Mouse (Mus musculus): ENCODE data around the gene Lamc3. TPM values are rescaled to one million over a fixed set of nuclear protein-coding genes. Genes with fewer than 3 reads are reported as not detected.

Gene Lamc3
- polyA plus RNA-seq, 1 experiment from 2014 or later, result 0.02 TPM

DNA sequence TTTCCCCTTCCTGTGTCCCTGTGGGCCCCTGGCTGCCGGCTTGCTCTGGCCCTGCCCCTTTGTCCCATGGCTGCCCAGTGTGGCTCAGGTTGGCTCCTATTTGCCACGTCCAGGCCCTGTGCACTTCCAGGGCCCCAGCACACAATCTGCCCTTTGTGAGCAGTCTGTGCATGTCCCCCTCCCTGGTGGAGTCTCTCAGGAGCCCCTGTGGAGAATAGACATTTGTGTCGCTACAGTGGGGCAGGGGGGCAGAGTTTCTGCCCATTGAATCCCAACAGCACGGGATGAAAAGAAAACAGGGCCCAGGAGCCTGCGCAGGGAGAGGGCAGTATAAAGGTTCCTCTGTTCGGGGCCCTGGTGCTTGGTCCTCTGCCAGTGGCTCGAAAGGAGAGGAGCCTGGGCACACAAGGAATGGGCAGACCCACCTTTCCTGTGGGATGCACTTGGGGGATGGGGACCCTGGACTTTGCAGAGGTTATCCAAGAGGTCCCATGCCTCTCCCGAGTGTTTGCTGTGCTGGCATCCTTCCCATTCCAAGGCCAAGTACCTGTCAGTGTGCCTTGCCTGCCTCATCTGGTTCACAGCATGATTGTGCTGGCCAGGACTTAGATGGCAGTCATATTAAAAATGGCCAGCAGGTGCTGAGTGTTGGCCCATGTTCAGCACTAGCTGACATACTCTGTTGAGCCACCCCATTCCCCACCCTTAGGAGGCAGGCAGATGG is 75.6 kb downstream of the Lamc3 start:
- no peak overlapping the region for H3K9ac ChIP-seq (replicated peaks)
- H3K4me1 ChIP-seq (ENCODE audit: insufficient read depth), result peaks cover 2% of the 10 kb centered on the region; the same call in 1 of the 2 replicates
- ATAC-seq (peak; percentile 44; the same call in 1 of the 2 replicates), DNase-seq (no peak)
- H3K27me3 ChIP-seq (ENCODE audit: insufficient read depth, low read length), result no peaks in the 10 kb centered on the region
- no peaks in the 10 kb centered on the region for H3K36me3 ChIP-seq (replicated peaks; ENCODE audit: insufficient read depth, low read length)
- H3K4me3 ChIP-seq (ENCODE audit: low read depth, low read length), result no peak overlapping the region
- no peak overlapping the region for H3K27ac ChIP-seq (ENCODE audit: low read depth)
- H3K4me2 ChIP-seq (ENCODE audit: low read depth, low read length), result no peak overlapping the region
- H3K9me3 ChIP-seq (ENCODE audit: low read length), result no peaks in the 10 kb centered on the region
- peak; percentile 28 for TF ChIP-seq CTCF (IDR thresholded peaks at IDR 0.05; ENCODE audit: low read depth)
- no peak for TF ChIP-seq EP300 (IDR thresholded peaks at IDR 0.05; ENCODE audit: low read depth)
- 64% methylated on average over 8 of the region's 8 CpGs for WGBS (ENCODE audit: insufficient replicate concordance)

DNA sequence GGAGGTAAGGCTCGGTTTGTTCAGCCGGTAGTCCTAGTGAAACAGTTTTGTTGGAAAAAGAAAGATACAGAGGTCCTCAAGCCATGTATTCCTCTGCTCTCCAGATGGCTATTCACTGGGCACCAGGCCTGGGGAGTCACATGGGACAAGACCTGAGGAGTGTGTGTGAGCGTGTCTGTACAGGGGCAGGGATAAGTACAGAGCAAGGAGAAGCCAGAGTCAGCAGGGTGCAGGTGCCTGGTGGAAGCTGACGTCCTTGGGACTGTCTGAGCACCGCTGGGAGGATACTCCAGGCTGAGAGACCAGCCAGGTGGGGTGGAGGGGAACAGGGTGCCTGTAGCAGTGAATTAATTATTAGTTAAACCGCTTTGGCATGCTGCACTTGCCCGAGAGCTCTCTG is 76.4 kb downstream of the Lamc3 start:
- no peaks in the 10 kb centered on the region for H3K27me3 ChIP-seq (ENCODE audit: insufficient read depth, low read length)
- no peak overlapping the region for H3K4me2 ChIP-seq (ENCODE audit: low read depth, low read length)
- H3K9ac ChIP-seq (replicated peaks), result no peak overlapping the region
- ATAC-seq, result no peak
- no peaks in the 10 kb centered on the region for H3K9me3 ChIP-seq (ENCODE audit: low read length)
- whole genome bisulfite sequencing (ENCODE audit: insufficient replicate concordance), result 82% methylated on average over 7 of the region's 7 CpGs
- H3K27ac ChIP-seq (ENCODE audit: low read depth), result no peak overlapping the region
- H3K4me3 ChIP-seq (ENCODE audit: low read depth, low read length), result no peak overlapping the region
- DNase-seq, result no peak
- no peaks in the 10 kb centered on the region for H3K36me3 ChIP-seq (replicated peaks; ENCODE audit: insufficient read depth, low read length)
- H3K4me1 ChIP-seq (ENCODE audit: insufficient read depth), result peaks cover 2% of the 10 kb centered on the region; the same call in 1 of the 2 replicates
- TF ChIP-seq EP300 (IDR thresholded peaks at IDR 0.05; ENCODE audit: low read depth), result no peak
- TF ChIP-seq CTCF (IDR thresholded peaks at IDR 0.05; ENCODE audit: low read depth), result no peak

DNA sequence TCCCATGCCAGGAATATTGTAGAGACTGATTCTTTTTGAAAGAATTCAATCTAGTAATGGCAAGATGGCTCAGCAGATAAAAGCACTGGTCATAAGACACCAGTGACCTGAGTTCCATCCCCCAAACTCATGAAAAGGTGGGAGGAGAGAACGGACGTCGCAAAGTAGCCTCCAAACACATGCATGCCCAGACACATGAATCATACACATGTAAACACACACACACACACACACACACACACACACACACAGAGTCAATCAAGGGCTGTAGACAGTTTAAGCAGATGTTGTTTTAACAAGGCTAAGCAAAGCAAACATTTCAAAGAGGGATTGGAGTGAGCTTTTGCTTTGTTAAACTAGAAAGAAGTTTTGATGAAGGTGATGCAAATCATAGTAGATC is 77.1 kb downstream of the Lamc3 start:
- Histone ChIP-seq H3K36me3 (replicated peaks; ENCODE audit: insufficient read depth, low read length) (no peaks in the 10 kb centered on the region), H3K27ac (ENCODE audit: low read depth) (no peak overlapping the region), H3K4me2 (ENCODE audit: low read depth, low read length) (no peak overlapping the region), H3K9me3 (ENCODE audit: low read length) (no peaks in the 10 kb centered on the region), H3K4me3 (ENCODE audit: low read depth, low read length) (no peak overlapping the region), H3K9ac (replicated peaks) (no peak overlapping the region), H3K4me1 (ENCODE audit: insufficient read depth) (peaks cover 2% of the 10 kb centered on the region; the same call in 1 of the 2 replicates), H3K27me3 (ENCODE audit: insufficient read depth, low read length) (no peaks in the 10 kb centered on the region)
- WGBS (ENCODE audit: insufficient replicate concordance), result 85% methylated on average over 3 of the region's 3 CpGs
- no peak for TF ChIP-seq CTCF (IDR thresholded peaks at IDR 0.05; ENCODE audit: low read depth)
- no peak for TF ChIP-seq EP300 (IDR thresholded peaks at IDR 0.05; ENCODE audit: low read depth)
- DNase-seq, result no peak
- ATAC-seq, result no peak

DNA sequence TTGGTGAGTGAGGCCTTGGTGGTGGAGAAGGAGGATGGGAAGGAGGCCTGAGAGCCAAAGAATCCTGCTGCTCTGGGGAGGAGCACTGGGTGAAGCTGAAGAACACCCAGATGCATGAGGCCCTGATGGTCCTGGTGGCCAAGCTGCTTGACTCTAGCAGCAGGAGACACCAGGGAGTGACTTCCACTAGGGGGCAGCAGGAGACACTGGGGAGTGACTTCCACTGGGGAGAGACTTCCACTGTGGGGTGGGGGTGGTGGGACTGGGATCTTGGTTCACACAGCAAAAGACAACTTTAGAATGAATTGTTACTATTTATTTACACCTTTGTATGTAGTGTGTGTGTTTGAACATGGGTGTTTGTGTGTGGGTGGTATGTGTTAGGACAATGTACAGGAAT is 78.0 kb downstream of the Lamc3 start:
- DNase-seq (peak; percentile 72), ATAC-seq (no peak)
- Histone ChIP-seq H3K4me1 (ENCODE audit: insufficient read depth) (peaks cover 2% of the 10 kb centered on the region; the same call in 1 of the 2 replicates), H3K9ac (replicated peaks) (no peak overlapping the region), H3K4me2 (ENCODE audit: low read depth, low read length) (no peak overlapping the region), H3K27ac (ENCODE audit: low read depth) (no peak overlapping the region), H3K36me3 (replicated peaks; ENCODE audit: insufficient read depth, low read length) (no peaks in the 10 kb centered on the region), H3K27me3 (ENCODE audit: insufficient read depth, low read length) (no peaks in the 10 kb centered on the region), H3K4me3 (ENCODE audit: low read depth, low read length) (no peak overlapping the region), H3K9me3 (ENCODE audit: low read length) (no peaks in the 10 kb centered on the region)
- TF ChIP-seq CTCF (IDR thresholded peaks at IDR 0.05; ENCODE audit: low read depth), result peak; percentile 85
- TF ChIP-seq EP300 (IDR thresholded peaks at IDR 0.05; ENCODE audit: low read depth), result no peak

DNA sequence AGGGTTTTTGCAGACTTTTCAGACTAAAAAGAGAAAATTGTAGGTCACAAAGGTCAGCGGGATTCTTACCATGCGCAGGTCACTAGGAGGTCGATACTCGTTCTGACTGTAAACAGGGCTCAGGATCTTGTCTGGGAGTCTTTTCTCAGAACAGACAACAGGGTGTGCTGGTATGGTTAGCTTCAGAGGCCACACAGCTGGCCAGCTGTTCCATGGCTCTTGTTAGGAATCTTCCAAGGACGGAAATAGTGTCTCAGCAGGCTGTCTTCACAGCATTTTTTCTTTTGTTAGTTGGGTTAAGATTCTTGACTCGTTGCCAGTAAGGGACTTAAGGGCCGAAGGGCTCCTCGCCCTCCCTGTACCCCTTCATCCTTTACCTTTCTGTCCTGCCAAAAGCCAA is 79.7 kb downstream of the Lamc3 start:
- Histone ChIP-seq H3K9ac (replicated peaks) (no peak overlapping the region), H3K27ac (ENCODE audit: low read depth) (no peak overlapping the region), H3K27me3 (ENCODE audit: insufficient read depth, low read length) (no peaks in the 10 kb centered on the region), H3K4me3 (ENCODE audit: low read depth, low read length) (no peak overlapping the region), H3K4me1 (ENCODE audit: insufficient read depth) (peaks cover under 1% of the 10 kb centered on the region; the same call in 1 of the 2 replicates), H3K36me3 (replicated peaks; ENCODE audit: insufficient read depth, low read length) (no peaks in the 10 kb centered on the region), H3K4me2 (ENCODE audit: low read depth, low read length) (no peak overlapping the region), H3K9me3 (ENCODE audit: low read length) (no peaks in the 10 kb centered on the region)
- no peak for TF ChIP-seq EP300 (IDR thresholded peaks at IDR 0.05; ENCODE audit: low read depth)
- no peak for TF ChIP-seq CTCF (IDR thresholded peaks at IDR 0.05; ENCODE audit: low read depth)
- DNase-seq, result no peak
- WGBS (ENCODE audit: insufficient replicate concordance), result 75% methylated on average over 8 of the region's 8 CpGs
- no peak for ATAC-seq

DNA sequence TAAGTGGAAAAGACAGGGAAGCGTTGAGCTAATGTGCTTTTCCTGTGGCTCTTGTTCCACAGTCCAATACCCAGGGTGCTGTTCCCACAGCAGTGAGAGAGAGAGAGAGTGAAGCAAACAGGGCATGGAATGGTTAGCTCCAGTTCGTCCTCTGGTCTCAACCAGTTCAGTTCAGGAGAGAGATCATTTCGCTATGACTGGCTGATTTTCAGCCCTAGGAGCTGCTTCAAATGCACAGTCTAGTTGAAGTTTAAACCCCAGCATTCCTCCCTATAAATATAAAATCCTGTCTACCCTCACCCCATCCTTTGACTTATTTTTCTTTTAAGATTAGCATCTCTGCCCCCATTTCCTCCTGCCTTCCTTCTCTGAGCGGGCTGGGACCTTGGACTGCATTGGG is 85.5 kb downstream of the Lamc3 start:
- H3K9me3 ChIP-seq (ENCODE audit: low read length), result no peaks in the 10 kb centered on the region
- H3K36me3 ChIP-seq (replicated peaks; ENCODE audit: insufficient read depth, low read length), result peaks cover 13% of the 10 kb centered on the region
- DNase-seq (no peak), ATAC-seq (no peak)
- H3K4me2 ChIP-seq (ENCODE audit: low read depth, low read length), result no peak overlapping the region
- no peak overlapping the region for H3K27ac ChIP-seq (ENCODE audit: low read depth)
- TF ChIP-seq CTCF (IDR thresholded peaks at IDR 0.05; ENCODE audit: low read depth) (no peak), EP300 (IDR thresholded peaks at IDR 0.05; ENCODE audit: low read depth) (no peak)
- no peaks in the 10 kb centered on the region for H3K27me3 ChIP-seq (ENCODE audit: insufficient read depth, low read length)
- 77% methylated on average over 4 of the region's 4 CpGs for WGBS (ENCODE audit: insufficient replicate concordance)
- H3K9ac ChIP-seq (replicated peaks), result no peak overlapping the region
- H3K4me1 ChIP-seq (ENCODE audit: insufficient read depth), result peaks cover 13% of the 10 kb centered on the region
- no peak overlapping the region for H3K4me3 ChIP-seq (ENCODE audit: low read depth, low read length)

All from liver, postnatal 0 days (tissue).